Mouse (Mus musculus): ENCODE measurements around the gene Tas2r143. TPM values are rescaled to one million over a fixed set of nuclear protein-coding genes. Genes with fewer than 3 reads are reported as not detected.

The Tas2r143 gene
- total RNA-seq, 2 experiments from 2014 or later = not detected

DNA sequence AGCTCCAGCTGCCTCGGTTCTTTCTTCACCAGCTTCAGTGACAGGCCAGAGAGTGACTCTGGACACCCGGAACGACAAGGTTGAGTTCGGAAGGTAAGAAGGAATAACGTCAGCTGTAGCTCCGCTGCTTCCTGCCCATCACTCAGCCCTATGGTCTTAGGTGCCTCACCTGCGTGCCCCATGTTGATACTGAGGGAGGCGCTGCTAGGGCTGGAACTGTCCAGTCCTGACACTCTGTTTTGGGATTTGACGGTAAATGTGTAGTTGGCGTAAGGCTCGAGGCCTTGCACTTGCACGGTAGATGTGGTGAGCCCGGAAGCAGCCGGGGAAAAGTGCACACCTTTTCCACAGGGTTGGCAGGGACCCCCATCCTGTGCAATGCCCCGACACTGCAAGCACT lies 35.4 kb upstream of the Tas2r143 start:
- no peak for DNase-seq
- intact Hi-C loops (cut with DNase I) = no loop called here

DNA sequence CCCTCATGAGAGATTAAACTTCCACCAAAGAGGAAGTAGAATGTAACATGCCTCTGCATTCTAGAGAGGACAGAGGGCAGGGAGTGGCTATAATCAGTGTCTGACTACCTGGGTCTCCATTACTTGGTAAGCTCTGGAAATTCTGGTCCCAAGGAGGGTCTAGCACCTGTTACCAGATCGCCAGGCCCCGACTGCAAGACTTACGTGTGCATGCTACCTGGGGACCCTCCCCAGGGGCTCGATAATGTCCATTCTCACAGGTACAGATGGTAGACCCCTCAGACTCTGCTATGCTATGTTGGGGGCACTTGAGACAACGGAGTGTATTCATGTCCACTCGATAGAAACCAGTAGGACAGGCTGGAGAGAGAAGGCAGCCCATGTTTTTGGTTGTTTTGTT lies 34.8 kb upstream of the Tas2r143 start:
- no peak for DNase-seq
- intact Hi-C loops (cut with DNase I) = no loop called here

DNA sequence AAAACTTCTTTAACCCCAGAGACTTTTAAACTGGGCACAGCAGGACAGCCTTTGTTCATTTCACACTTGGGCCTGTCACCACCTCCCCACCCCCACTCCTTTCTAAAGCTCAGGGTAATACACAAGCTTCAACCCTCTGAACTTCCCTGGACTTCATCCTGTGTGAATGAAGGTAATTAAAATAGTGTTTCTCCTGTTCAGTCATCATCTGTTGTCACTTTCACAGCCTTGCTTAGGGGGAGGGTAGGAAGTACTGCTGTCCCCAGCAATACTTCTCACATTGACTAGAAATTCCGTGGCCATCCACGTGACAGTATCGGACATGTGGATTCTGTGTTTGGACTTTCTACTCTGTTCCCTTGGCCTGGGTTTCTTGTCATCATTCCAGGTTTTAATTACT lies 30.2 kb upstream of the Tas2r143 start:
- intact Hi-C loops (cut with DNase I) = no loop called here
- DNase-seq = no peak

- no peak for DNase-seq
- intact Hi-C loops (cut with DNase I) = no loop called here
Measured at GRCm38 (mm10) chr6:42370630-42371363, 29.2 kb upstream of the Tas2r143 start.

DNA sequence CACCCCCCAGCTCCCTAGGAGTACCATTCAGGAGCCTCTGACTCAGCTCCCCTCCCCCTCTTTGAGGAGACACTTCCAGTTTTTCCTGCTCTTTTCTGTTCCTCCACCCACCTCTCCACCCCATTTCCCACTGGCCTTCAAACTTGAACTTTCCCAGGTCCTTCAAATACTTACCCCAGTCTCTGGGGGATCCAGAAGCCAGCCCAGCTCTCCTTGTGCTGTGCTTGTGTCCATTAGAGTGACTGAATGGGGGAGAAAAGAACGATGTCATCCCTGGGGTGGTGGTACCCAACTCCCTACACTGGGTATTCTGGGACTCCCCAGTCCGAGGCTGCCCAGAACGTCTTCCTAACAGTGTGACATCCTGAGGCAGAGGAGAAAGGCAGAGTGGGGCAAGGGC lies 28.0 kb upstream of the Tas2r143 start:
- DNase-seq = no peak
- intact Hi-C loops (cut with DNase I) = no loop called here

DNA sequence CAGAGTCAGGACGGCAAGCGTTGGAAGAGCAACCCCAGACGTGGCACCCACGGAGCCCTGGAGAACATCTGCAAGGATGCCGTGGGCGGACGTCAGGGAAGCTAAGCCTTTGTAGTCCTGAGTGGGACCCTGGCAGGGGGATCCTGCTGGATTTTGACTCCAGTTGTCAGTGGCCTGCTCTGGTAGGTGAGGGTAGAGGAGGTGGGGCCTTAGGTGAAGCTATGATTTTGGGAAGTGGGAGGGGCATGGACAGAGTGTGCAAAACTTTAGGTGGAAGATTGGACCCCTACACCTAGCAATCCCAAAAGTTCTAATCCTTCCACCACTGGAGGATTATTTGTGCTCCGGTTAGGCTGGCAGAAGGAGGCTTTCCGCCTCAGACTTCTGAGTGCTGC lies 27.6 kb upstream of the Tas2r143 start:
- DNase-seq = no peak
- intact Hi-C loops (cut with DNase I) = no loop called here

DNA sequence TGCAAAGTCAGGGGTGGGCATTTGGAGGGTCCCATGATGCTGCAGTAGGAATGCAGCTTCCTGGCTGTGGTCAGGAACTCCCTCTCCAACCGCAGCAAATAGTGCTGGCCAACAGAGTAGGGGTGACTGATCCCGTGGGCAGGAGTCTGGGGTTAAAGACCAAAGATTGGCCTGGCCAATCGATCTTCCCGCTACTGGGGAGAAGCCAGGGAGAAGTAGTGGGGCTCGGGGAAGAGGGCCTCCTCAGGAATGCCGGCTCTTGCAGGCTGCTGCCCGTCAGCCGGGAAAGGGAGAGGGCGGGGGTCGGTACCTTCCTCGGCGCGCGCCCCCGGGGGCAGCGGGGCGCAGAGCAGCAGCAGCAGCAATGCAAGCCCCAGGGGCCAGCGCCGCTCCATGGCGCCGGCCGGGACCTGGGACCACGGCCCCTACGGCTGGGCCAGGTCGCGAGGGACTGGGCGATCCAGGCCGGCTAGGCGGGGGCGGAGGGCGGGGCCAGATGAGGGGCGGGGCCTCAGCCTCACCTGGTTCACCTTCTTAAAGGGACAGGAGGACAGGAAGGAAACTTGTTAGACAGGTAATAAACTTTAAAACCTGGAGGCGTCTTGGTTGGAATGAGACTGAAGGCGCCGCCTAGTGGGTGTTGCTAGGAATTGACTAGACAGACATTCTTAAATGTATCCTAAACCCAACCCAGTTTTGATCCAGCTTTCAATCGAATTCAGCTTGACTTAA lies 27.1 kb upstream of the Tas2r143 start, which contains the start of gene Epha1:
Gene Epha1 (minus strand): TSS at position 453 of the 732 bp plus-strand sequence.
- no peak for DNase-seq
- intact Hi-C loops (cut with DNase I) = no loop called here

DNA sequence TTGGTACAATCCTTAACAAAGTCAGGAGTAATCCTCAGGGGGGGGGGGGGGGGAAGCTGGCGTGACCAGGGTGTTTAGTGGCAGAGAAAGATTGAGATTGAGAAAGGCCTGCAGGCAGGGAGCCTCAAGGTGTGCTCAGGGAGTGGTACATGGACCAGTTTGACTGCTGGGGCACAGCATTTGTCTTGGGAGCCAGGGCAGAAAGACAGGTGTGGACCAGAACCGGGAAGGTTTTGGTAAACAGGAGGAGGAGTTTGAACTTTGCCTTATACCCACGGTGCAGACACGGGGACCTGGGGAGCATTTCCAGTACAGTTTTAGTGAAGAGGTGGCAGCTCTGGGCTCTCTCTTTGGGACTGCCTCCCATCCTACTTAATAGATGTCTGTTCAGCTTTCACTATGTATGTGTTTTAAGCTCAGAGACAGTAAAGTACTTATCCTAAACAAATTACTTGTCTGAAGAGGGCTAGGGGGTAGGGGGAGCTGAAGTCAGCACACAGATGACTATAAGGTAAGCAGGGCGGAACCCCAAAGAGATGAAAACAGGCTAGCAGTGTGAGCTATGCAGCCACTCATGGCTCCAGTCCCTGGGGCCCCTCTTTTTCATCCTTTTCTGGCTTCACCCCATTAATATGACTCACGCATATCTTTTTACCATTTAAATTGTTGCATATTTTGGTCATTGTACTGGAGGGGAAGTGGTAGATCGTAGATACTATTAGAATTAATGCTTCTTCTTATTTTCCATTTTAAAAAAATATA lies 26.2 kb upstream of the Tas2r143 start:
- intact Hi-C loops (cut with DNase I) = no loop called here
- DNase-seq = no peak

DNA sequence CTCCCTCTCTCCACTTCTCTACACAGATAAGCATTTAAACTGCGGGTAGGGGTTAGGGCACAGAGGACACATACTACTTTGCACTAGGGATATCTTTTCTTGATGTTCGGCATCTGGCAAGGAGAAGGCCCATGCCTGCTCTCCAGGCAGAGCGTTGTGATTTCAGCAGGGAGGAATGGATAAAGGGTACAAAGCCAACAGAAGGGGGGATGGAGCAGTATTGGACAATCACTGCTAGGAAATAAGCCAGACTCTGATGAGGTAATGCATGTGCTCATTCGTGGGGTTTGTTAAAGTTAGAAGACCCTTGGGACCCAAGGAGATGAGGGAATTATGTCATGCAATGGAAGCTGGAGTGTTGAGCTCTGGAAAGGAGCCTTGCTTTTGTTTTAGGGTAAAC lies 25.3 kb upstream of the Tas2r143 start:
- intact Hi-C loops (cut with DNase I) = no loop called here
- DNase-seq = no peak

GRCm38 (mm10) chr6:42375131-42375530 lies 24.9 kb upstream of the Tas2r143 start:
- intact Hi-C loops (cut with DNase I) = no loop called here
- no peak for DNase-seq

GRCm38 (mm10) chr6:42376016-42376415 lies 24.0 kb upstream of the Tas2r143 start:
- DNase-seq = no peak
- intact Hi-C loops (cut with DNase I) = no loop called here

GRCm38 (mm10) chr6:42376504-42377019 lies 23.5 kb upstream of the Tas2r143 start:
- intact Hi-C loops (cut with DNase I) = no loop called here
- no peak for DNase-seq

DNA sequence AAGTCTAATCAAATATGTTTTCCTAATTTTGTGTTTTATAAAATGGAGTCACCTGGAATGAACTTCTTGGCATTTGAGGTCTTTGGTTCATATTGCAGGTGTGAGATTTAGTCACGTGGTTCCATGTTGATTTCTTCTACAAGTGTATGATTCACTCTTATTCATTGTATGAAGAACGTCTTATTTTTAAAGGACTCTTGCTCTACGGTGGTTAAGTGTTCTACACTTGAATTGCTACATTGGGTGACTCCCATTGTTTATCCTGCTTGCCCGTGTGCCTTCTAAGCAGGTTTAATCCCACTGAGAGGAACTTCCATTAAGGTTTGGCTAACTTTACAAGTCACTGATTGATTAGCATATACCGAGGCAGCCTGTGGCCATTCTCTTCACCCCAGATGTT lies 22.8 kb upstream of the Tas2r143 start:
- intact Hi-C loops (cut with DNase I) = no loop called here
- no peak for DNase-seq

DNA sequence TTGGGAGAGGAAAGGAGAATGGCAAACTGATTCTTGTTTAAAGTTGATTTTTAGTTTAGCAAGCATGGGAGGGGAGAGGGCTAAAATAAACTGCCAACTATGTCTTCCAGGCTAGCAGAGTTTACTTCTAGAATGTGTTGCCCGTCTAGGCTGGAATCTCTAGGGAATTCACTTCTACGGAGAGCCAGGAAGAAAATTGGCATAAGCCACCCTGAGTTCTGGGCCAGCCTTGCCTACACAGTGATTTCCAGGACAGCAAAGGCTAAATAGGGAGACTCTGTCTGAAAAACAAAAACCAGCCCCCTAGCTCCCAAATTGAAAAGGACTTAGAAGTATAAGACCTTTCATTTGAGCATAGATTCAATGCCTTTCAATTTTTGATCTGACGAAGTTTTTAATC lies 20.5 kb upstream of the Tas2r143 start:
- intact Hi-C loops (cut with DNase I) = loop anchor here (2.0 kb wide), 1 partner anchor 31 kb away; the partner anchor contains the start of gene Zyx

GRCm38 (mm10) chr6:42380416-42381144 lies 19.5 kb upstream of the Tas2r143 start:
- intact Hi-C loops (cut with DNase I) = loop anchor here (5.0 kb wide), 1 partner anchor 153 kb away; no protein-coding TSS in a partner anchor
- no peak for DNase-seq

More for the DNA sequence above, 20.5 kb upstream of the Tas2r143 start:
- no peak for DNase-seq

- DNase-seq = no peak
- intact Hi-C loops (cut with DNase I) = loop anchor here (5.0 kb wide), 1 partner anchor 154 kb away; no protein-coding TSS in a partner anchor
Measured at GRCm38 (mm10) chr6:42381221-42381620, 18.8 kb upstream of the Tas2r143 start.

DNA sequence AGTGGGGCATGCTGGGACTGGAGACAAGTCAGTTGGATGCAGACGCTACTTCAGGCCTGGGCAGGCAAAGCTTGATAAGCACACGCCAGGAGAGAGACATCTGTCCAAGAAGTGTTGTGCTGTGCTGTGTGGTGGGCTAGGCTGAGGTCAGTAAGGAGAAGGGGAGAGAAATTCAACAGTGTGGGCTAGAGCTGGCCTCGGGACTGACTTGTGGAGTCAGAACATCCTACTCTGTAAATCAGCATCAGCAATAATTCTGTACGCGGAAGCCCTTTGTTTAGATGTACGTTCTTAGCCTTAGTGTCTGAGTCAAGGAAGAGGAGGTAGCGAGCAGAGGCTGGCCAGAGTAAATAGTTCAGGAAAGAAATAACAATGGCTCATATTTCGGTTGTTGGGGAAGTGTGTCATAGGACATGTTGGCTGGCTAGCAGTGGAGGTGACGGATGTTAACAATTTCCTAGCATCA lies 18.1 kb upstream of the Tas2r143 start:
- intact Hi-C loops (cut with DNase I) = loop anchor here (5.0 kb wide), 1 partner anchor 155 kb away; no protein-coding TSS in a partner anchor
- DNase-seq = no peak

GRCm38 (mm10) chr6:42383360-42383759 lies 16.7 kb upstream of the Tas2r143 start:
- no peak for DNase-seq
- intact Hi-C loops (cut with DNase I) = loop anchor here (5.0 kb wide), 1 partner anchor 156 kb away; no protein-coding TSS in a partner anchor

DNA sequence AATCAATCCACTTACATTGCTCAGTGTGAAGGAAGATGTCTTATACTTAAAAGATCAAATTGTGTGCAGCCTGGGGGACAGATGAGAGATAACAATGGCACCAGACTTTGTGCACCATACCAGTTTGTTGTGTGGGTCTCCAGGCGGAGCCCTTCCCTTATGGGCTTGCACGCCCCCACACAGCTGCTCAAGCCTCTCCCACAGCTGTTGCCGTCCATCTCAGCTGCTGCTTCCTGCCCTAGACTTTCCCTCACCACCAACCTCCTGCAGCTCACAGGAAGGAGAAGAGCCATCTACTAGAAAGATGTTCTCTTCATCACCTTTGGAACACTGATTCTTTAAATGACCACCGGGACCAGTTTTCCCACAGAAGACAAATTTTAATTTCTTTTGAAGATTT lies 14.4 kb upstream of the Tas2r143 start:
- DNase-seq = no peak
- intact Hi-C loops (cut with DNase I) = no loop called here

DNA sequence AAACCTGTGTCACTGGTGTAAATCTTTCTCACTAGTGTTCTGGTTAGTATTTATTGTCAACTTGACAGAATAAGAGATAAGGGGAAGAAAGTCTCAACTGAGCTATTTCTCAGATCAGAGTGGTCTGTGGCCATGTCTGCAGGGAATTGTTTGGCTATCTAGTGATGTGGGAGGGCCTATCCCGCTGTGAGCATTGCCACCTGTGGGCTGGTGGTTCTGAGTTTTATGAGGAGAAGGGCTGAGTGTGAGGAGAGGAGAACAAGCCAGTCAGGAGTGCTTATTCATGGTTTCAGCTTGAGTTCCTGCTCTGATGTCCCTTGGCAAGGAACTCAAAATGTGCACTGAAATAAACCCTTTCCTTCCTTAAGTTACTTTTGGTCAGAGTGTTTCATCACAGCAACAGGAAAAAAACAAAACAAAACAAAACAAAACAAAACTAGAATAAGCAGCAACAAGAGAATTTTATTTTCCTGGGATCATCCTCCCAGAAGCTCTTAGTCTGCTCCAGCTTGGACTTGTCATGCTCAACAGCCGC lies 8.2 kb upstream of the Tas2r143 start:
- intact Hi-C loops (cut with DNase I) = no loop called here
- no peak for DNase-seq

Data from gastrocnemius, postnatal 36 days (tissue).